Mouse (Mus musculus) kidney, embryonic 15.5 days (tissue): ENCODE measurements around the gene Arpc5. TPM values are rescaled to one million over a fixed set of nuclear protein-coding genes. Genes with fewer than 3 reads are reported as not detected.

ENCODE experiments used
- ATAC-seq: fragments of 200-750 bp; cut with Nextera tagmentation; replicated peaks from 2 replicates; pipeline ENCODE4 v1.8.0; 2017; ENCODE audit warnings: moderate TSS enrichment; ENCODE audit not compliant: low FRiP score
- H3K27ac ChIP-seq: fragments of 300-500 bp; sonication (generic); 2 replicates; pipeline ENCODE4 v1.5.1; 2015; ENCODE audit warnings: mild to moderate bottlenecking, inconsistent platforms
- H3K27me3 ChIP-seq: fragments of 300-500 bp; sonication (generic); 2 replicates; pipeline ENCODE4 v1.6.1; 2015; ENCODE audit warnings: inconsistent platforms
- H3K36me3 ChIP-seq: fragments of 300-500 bp; sonication (generic); 2 replicates; pipeline ENCODE4 v1.6.1; 2015; ENCODE audit warnings: inconsistent platforms
- H3K4me1 ChIP-seq: fragments of 300-500 bp; sonication (generic); 2 replicates; pipeline ENCODE4 v1.6.1; 2015; ENCODE audit warnings: inconsistent platforms
- H3K4me2 ChIP-seq: fragments of 300-500 bp; sonication (generic); 2 replicates; pipeline ENCODE4 v1.6.1; 2015; ENCODE audit warnings: moderate library complexity, mild to moderate bottlenecking, inconsistent platforms
- H3K4me3 ChIP-seq: fragments of 300-500 bp; sonication (generic); replicated peaks from 2 replicates; pipeline ENCODE4 v1.5.1; 2015; ENCODE audit warnings: mild to moderate bottlenecking, inconsistent platforms
- H3K9ac ChIP-seq: fragments of 300-500 bp; sonication (generic); 2 replicates; pipeline ENCODE4 v1.6.1; 2015; ENCODE audit warnings: mild to moderate bottlenecking, inconsistent platforms
- H3K9me3 ChIP-seq: fragments of 300-500 bp; sonication (generic); replicated peaks from 2 replicates; pipeline ENCODE4 v1.6.1; 2016; ENCODE audit warnings: inconsistent platforms
- WGBS: fragments of 180-500 bp; shearing (Covaris S2); methylation state at CpG from one replicate; pipeline ENCODE4 v1.1.7; 2015; ENCODE audit warnings: mixed read lengths; 5-methylcytosine and 5-hydroxymethylcytosine counted together
- polyA plus RNA-seq: library from polyadenylated mRNA; unstranded; fragments of >200 nt; fragmentation: Nextera tagmentation; extraction: Ambion mirVana; gene quantifications from 2 replicates; pipeline ENCODE4 v1.2.1, GENCODE M21; 2015

Arpc5 gene
- polyA plus RNA-seq, 1 experiment from 2014 or later, result 228 TPM

- peak overlapping the region; percentile 67; the same call in 1 of the 2 replicates for H3K27ac ChIP-seq
- H3K36me3 ChIP-seq, result no peaks in the 10 kb centered on the region
- H3K4me1 ChIP-seq, result peaks cover 30% of the 10 kb centered on the region
- WGBS, result 71% methylated on average over 13 of the region's 13 CpGs
- no peak for ATAC-seq
- no peak overlapping the region for H3K9ac ChIP-seq
- peak overlapping the region; percentile 5; the same call in 1 of the 2 replicates for H3K4me2 ChIP-seq
- no peaks in the 10 kb centered on the region for H3K27me3 ChIP-seq
- no peaks in the 10 kb centered on the region for H3K9me3 ChIP-seq
- H3K4me3 ChIP-seq, result no peak overlapping the region
Measured at GRCm38 (mm10) chr1:152800633-152801176, 34.4 kb downstream of the Arpc5 start.

- Histone ChIP-seq H3K9me3 (no peaks in the 10 kb centered on the region), H3K4me1 (peaks cover 25% of the 10 kb centered on the region), H3K4me3 (no peak overlapping the region), H3K36me3 (no peaks in the 10 kb centered on the region), H3K27me3 (no peaks in the 10 kb centered on the region), H3K27ac (no peak overlapping the region), H3K9ac (no peak overlapping the region), H3K4me2 (no peak overlapping the region)
- WGBS, result 83% methylated on average over 6 of the region's 6 CpGs
- no peak for ATAC-seq
Measured at GRCm38 (mm10) chr1:152804907-152805306, 38.6 kb downstream of the Arpc5 start.

GRCm38 (mm10) chr1:152807619-152808391 lies 41.5 kb downstream of the Arpc5 start:
- Histone ChIP-seq H3K4me1 (peaks cover 16% of the 10 kb centered on the region), H3K9me3 (no peaks in the 10 kb centered on the region), H3K36me3 (no peaks in the 10 kb centered on the region), H3K27ac (peak overlapping the region; percentile 49), H3K9ac (no peak overlapping the region), H3K4me2 (no peak overlapping the region), H3K27me3 (no peaks in the 10 kb centered on the region), H3K4me3 (no peak overlapping the region)
- ATAC-seq, result no peak
- WGBS, result 44% methylated on average over 18 of the region's 18 CpGs

- ATAC-seq, result no peak
- no peaks in the 10 kb centered on the region for H3K9me3 ChIP-seq
- H3K4me3 ChIP-seq, result no peak overlapping the region
- H3K4me1 ChIP-seq, result peaks cover 16% of the 10 kb centered on the region
- no peak overlapping the region for H3K4me2 ChIP-seq
- H3K27me3 ChIP-seq, result no peaks in the 10 kb centered on the region
- no peak overlapping the region for H3K9ac ChIP-seq
- peak overlapping the region; percentile 49; the same call in 1 of the 2 replicates for H3K27ac ChIP-seq
- WGBS, result 71% methylated on average over 2 of the region's 2 CpGs
- H3K36me3 ChIP-seq, result no peaks in the 10 kb centered on the region
Measured at GRCm38 (mm10) chr1:152808392-152808680, 42.0 kb downstream of the Arpc5 start.

- H3K4me1 ChIP-seq, result peaks cover 16% of the 10 kb centered on the region
- peak; percentile 76 for ATAC-seq
- no peak overlapping the region for H3K4me3 ChIP-seq
- H3K9me3 ChIP-seq, result no peaks in the 10 kb centered on the region
- H3K36me3 ChIP-seq, result no peaks in the 10 kb centered on the region
- no peak overlapping the region for H3K4me2 ChIP-seq
- H3K27me3 ChIP-seq, result no peaks in the 10 kb centered on the region
- H3K27ac ChIP-seq, result peak overlapping the region; percentile 41
- WGBS, result 27% methylated on average over 8 of the region's 8 CpGs
- no peak overlapping the region for H3K9ac ChIP-seq
Measured at GRCm38 (mm10) chr1:152809541-152810252, 43.4 kb downstream of the Arpc5 start.

- ATAC-seq, result no peak
- 72% methylated on average over 13 of the region's 13 CpGs for WGBS
Measured at GRCm38 (mm10) chr1:152810533-152811439, 44.4 kb downstream of the Arpc5 start.

GRCm38 (mm10) chr1:152815265-152815701 lies 48.9 kb downstream of the Arpc5 start:
- no peak overlapping the region for H3K4me3 ChIP-seq
- H3K27ac ChIP-seq, result no peak overlapping the region
- H3K27me3 ChIP-seq, result no peaks in the 10 kb centered on the region
- H3K9me3 ChIP-seq, result no peaks in the 10 kb centered on the region
- no peak overlapping the region for H3K9ac ChIP-seq
- H3K4me2 ChIP-seq, result 0 out of 2 replicates have a peak overlapping the region, but pooled peaks have one; percentile 16
- 47% methylated on average over 7 of the region's 7 CpGs for WGBS
- ATAC-seq, result peak; percentile 60
- peaks cover 24% of the 10 kb centered on the region for H3K4me1 ChIP-seq
- H3K36me3 ChIP-seq, result no peaks in the 10 kb centered on the region

More at GRCm38 (mm10) chr1:152810533-152811439, 44.4 kb downstream of the Arpc5 start:
- Histone ChIP-seq H3K4me1 (peaks cover 25% of the 10 kb centered on the region), H3K9me3 (no peaks in the 10 kb centered on the region), H3K4me3 (no peak overlapping the region), H3K36me3 (no peaks in the 10 kb centered on the region), H3K9ac (no peak overlapping the region), H3K4me2 (no peak overlapping the region), H3K27me3 (no peaks in the 10 kb centered on the region), H3K27ac (no peak overlapping the region)

- 30% methylated on average over 12 of the region's 12 CpGs for WGBS
- peaks cover 24% of the 10 kb centered on the region for H3K4me1 ChIP-seq
- H3K36me3 ChIP-seq, result no peaks in the 10 kb centered on the region
- ATAC-seq, result 0 out of 2 replicates have a peak, but pooled peaks have one; percentile 29
- no peak overlapping the region for H3K4me3 ChIP-seq
- H3K9ac ChIP-seq, result no peak overlapping the region
- H3K9me3 ChIP-seq, result no peaks in the 10 kb centered on the region
- peak overlapping the region; percentile 63 for H3K27ac ChIP-seq
- H3K27me3 ChIP-seq, result no peaks in the 10 kb centered on the region
- no peak overlapping the region for H3K4me2 ChIP-seq
Measured at GRCm38 (mm10) chr1:152817027-152817769, 50.9 kb downstream of the Arpc5 start.

- no peak overlapping the region for H3K4me2 ChIP-seq
Measured at GRCm38 (mm10) chr1:152817794-152818193, 51.5 kb downstream of the Arpc5 start.

GRCm38 (mm10) chr1:152819558-152819957 lies 53.2 kb downstream of the Arpc5 start:
- H3K4me3 ChIP-seq, result no peak overlapping the region
- H3K4me1 ChIP-seq, result peaks cover 24% of the 10 kb centered on the region
- 66% methylated on average over 6 of the region's 6 CpGs for WGBS
- H3K9me3 ChIP-seq, result no peaks in the 10 kb centered on the region
- H3K27ac ChIP-seq, result no peak overlapping the region
- H3K9ac ChIP-seq, result no peak overlapping the region
- no peak overlapping the region for H3K4me2 ChIP-seq
- no peaks in the 10 kb centered on the region for H3K36me3 ChIP-seq
- no peaks in the 10 kb centered on the region for H3K27me3 ChIP-seq
- ATAC-seq, result no peak

More at GRCm38 (mm10) chr1:152817794-152818193, 51.5 kb downstream of the Arpc5 start:
- 16% methylated on average over 10 of the region's 10 CpGs for WGBS
- peak overlapping the region; percentile 63 for H3K27ac ChIP-seq
- no peaks in the 10 kb centered on the region for H3K9me3 ChIP-seq
- ATAC-seq, result 0 out of 2 replicates have a peak, but pooled peaks have one; percentile 43
- H3K36me3 ChIP-seq, result no peaks in the 10 kb centered on the region
- no peaks in the 10 kb centered on the region for H3K27me3 ChIP-seq
- no peak overlapping the region for H3K4me3 ChIP-seq
- peaks cover 24% of the 10 kb centered on the region for H3K4me1 ChIP-seq
- no peak overlapping the region for H3K9ac ChIP-seq
